Mouse (Mus musculus) natural killer cell, adult 2 months (primary cell): ENCODE measurements around the gene Gsta2.
"Not testable (repeated sequence)": the region's sequence is repeated elsewhere in the genome, so short reads cannot be mapped to it uniquely, and the experiment has no call there.

Experiments used
- DNase-seq, 2 experiments: peaks; one replicate each; pipeline ENCODE4 v3.0.0; 2022; ENCODE audit warnings: low spot score in 2 of 2

Gsta2 gene

DNA sequence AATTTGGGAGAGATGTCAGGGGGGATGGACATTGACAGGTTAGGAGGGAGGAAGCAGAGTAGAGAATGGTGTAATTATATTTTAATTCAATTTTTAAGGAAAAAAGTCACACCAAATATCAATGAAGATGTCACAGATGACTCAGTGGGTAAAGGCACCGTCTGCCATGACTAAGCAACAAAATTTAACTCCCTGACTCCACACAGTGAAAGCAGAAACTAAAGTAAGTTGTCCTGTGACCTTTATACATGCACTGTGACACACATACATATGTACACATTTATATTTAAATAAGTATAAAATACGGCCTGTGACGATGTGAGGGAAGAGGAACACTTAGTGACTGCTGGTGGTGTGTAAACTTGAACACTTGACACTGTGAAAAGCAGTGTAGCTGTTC lies 47.5 kb downstream of the Gsta2 start:
- DNase-seq, result not testable (repeated sequence)

DNA sequence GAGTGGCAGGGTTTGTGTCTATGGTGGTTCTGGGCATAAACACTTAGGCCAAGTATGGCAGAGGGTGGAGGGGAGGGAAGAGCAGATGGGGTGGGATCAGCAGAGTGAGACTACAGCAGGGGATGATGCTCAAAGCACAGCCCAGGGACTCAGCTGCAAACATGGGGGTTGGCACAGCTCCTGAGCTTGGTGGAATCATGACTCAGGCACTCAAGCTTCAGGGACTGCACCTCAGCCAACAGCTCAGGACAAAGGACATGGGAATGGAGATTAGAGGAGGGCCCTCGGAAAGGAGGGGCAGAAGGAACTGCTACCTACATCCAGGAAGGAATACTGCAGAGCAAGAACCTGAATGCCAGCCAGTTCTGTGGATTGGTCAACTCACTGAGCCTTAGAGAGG lies 56.4 kb downstream of the Gsta2 start:
- DNase-seq, result not testable (repeated sequence)

DNA sequence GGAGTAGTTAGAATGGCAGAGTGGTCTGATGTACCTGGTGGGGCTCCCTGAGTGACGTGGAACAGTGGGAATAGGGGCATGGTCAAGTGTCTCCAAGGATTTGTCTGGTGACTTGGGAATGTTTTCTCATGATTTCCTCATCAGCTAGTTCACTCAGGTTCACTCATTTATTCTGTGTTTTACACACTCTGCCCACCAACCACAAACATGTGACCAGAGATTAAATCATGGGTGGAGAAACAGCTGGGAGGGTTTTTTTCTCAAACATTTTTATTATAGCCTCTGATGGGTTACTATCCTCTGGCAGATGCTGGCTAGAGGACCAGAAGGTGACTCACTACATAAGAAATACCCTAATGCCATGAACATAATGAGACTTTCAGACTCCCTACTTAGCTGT lies 57.4 kb downstream of the Gsta2 start:
- no peak for DNase-seq

DNA sequence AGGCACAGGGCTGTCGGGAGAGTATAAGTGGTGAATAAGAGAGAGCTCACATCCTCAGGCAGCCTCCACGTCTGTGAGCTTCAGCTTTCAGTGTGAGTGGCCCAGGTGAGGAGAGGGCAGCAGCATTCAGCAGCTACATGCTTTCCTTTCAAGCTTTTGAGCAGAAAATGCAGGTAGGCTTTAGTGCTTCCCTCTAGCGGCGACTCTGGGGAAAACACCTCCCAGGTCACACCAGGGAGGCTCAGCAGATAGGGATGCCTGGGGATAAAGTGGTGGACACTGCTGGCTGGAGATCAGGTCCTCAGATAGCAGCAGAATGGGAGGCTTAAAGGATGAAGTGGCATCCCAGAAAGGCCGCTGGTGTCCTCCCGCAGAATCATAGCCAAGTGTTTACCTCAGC lies 59.5 kb downstream of the Gsta2 start:
- DNase-seq, result peak; percentile 9 to 12

DNA sequence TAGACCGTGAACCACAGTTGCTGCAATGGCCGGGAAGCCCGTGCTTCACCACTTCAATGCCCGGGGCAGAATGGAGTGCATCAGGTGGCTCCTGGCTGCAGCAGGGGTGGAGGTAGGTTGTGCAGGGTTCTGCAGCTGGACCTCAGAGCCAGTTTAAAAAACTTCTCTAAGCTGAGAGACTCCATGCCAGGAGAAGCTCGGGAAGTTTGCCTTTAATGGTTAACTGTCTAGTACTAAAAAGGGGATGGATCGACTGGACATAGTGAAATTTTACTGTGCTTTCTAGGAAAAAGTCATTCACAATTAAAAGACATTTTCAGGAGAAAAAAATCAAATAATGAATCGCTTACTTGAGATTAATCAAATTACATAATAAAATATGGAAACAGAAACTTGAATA lies 60.8 kb downstream of the Gsta2 start:
- DNase-seq, result not testable (repeated sequence)

DNA sequence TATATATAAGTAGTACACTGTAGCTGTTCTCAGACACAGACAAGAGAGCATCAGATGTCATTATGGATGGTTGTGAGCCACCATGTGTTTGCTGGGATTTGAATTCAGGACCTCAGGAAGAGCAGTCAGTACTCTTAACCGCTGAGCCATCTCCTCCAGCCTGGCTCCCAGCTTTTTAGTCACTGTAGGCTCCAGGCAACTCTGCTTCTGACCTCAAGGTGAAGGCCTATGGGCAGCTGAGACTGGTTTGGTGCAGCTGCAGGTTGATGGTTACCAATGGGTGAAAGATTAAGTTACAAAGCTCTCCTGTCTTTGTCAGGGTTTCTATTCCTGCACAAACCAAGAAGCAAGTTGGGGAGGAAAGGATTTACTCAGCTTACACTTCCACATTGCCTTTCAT lies 61.9 kb downstream of the Gsta2 start:
- DNase-seq, result not testable (repeated sequence)

DNA sequence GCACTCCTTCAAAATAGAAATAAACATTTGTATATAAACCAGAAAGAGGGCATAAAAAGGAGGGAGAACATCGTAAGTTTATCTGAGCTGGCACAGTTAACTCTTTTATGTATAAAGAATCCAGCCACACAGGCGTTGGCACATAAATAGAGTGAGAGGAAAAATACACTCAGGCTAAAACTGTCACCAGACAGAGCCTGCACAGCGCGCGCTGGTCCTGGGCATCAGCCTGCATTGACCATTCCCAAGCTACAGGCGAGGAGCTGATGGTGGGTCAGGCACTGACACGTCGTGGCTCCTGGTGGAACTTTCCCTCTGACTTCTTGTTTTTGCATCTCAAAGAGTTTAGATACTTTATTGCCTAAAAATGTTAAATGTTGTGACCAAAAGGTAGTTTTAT lies 63.1 kb downstream of the Gsta2 start:
- DNase-seq, result not testable (repeated sequence)

DNA sequence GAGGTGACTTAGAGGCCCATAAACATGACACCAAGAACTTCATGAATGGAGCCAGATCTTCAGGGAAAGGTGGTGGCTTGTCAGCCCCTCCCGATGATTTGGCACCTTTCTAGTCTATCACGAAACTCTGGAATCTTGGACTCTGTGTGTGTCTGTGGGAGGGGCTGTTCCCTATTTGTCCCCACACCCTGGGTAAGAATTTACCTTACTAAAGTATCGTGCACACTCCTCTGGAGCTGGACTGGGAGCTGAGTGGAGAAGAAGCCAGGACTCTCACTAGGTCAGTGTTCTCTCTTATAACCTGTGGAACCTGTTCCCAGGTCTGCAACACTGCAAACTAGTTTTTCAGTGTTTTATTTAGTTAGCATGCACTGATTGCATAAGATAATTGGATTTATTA lies 65.9 kb downstream of the Gsta2 start, which contains the start of gene Gm10639:
TSS of gene Gm10639 (plus strand) at position 201 of the 400 bp plus-strand sequence.
- not testable (repeated sequence) for DNase-seq

DNA sequence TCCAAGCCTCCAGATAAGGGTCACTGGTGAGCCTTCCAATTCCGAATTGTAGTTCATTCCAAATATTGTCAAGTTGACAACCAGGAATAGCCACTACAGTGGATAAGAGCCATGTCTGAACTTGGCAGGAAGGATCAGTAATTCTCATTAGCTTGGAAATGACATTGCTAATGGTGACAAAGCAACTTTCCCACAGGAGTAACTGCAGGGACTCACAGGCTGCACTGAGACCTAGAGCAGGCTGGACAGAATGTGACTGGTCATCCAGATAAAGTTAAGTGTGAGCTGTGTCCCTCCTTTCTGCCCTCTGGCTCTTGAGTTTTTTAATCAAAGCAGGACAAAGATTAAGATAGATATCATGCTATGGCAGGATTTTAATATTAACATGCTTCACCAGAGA lies 66.5 kb downstream of the Gsta2 start:
- DNase-seq, result not testable (repeated sequence)

DNA sequence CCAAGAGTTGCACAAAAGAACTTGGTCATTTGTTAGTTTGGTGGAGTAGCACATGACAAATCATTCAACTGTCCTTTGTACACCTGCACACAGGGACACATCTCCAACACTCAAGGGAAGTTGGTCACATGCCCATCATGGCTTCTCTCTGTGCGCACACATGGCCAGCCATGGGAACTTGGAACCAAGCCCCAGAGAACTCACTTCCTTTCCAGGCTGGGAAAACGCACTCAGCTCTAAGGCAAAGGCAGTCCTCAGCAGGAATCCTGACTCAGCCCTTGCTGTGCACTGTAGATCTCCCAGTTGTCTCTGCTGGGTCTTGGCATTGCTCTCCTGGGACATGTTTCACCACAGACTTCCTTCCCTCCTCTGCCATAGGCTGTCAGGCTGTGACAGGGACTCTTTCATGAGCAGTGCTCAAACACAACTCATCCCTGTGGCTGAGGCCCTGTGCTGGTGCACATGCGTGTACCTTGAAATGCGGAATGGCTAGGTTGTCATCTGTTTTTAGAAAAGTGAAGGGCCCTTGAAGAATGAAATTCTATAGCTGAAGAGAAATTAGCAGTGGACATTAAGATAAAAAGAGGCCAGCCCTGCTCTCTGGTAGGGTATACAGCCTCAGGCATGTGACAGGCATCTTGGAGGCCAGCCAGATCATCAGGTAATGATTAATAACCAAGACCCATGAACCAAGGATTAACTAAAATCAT lies 73.4 kb downstream of the Gsta2 start:
- not testable (repeated sequence) for DNase-seq
